Mouse (Mus musculus): ENCODE results near the gene Arl10. TPM values are rescaled to one million over a fixed set of nuclear protein-coding genes. Genes with fewer than 3 reads are reported as not detected.

The Arl10 gene
- polyA plus RNA-seq, 1 experiment = 6.0 TPM

DNA sequence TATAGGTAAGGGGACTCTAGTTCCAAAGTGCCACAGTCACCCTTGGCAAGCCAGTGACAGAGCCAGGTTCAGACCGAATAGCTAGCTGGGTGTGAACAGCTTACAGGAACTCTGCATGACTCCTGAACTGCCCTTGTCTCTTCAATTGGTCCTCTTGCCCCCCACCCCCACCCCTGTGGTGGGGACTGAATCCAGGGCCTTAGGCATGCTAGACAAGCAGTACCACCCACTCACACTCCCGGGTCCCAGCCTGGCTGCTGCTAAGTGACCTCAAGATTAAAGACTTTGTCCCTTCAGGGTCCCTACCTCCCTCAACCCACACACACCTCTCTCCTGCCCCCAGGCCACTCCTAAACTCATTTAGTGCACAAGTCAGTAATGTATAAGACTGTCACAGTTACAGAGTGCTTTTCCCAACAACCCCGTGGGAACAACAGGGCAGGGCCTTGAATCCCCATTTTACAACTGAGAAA lies 27.9 kb downstream of the Arl10 start:
- TF ChIP-seq CTCF (IDR thresholded peaks at IDR 0.05; ENCODE audit: control insufficient read depth, insufficient read depth, low read length) = no peak
- no peak for TF ChIP-seq POLR2A (IDR thresholded peaks at IDR 0.05; ENCODE audit: borderline replicate concordance, control insufficient read depth, low read depth, low read length)
- WGBS = 85% methylated on average over 3 of the region's 3 CpGs
- Histone ChIP-seq H3K4me3 (replicated peaks; ENCODE audit: control insufficient read depth, low read depth, low read length) (no peak overlapping the region), H3K27ac (ENCODE audit: control insufficient read depth, insufficient read depth, low read depth, low read length, poor library complexity) (no peak overlapping the region), H3K4me1 (ENCODE audit: control insufficient read depth, insufficient read depth, low read length) (no peaks in the 10 kb centered on the region)

- Histone ChIP-seq H3K4me1 (ENCODE audit: control insufficient read depth, insufficient read depth, low read length) (no peaks in the 10 kb centered on the region), H3K27ac (ENCODE audit: control insufficient read depth, insufficient read depth, low read depth, low read length, poor library complexity) (no peak overlapping the region), H3K4me3 (replicated peaks; ENCODE audit: control insufficient read depth, low read depth, low read length) (no peak overlapping the region)
- TF ChIP-seq CTCF (IDR thresholded peaks at IDR 0.05; ENCODE audit: control insufficient read depth, insufficient read depth, low read length) = no peak
- TF ChIP-seq POLR2A (IDR thresholded peaks at IDR 0.05; ENCODE audit: borderline replicate concordance, control insufficient read depth, low read depth, low read length) = no peak
These were observed 28.7 kb downstream of the Arl10 start for GRCm38 (mm10) chr13:54603501-54603900.

DNA sequence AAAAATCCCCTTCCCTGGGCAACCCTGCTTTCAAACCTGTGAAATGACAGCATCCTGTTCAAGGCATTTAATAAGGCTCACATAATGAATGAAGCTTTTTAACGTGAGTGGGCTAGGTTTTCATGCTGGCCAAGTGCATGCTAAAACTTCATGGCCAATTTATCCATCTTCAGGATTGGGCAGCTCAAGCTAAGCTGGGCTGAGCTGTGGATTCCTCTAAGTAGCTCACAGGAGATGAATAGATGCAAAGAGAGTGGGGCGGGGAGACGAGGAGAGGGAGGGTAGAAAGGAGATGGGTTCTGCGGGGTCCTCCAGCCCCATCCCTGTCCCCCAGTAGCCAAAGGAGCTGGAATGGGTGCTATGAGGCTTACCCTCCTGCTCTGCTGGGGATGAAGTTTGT lies 29.4 kb downstream of the Arl10 start:
- H3K27ac ChIP-seq (ENCODE audit: control insufficient read depth, insufficient read depth, low read depth, low read length, poor library complexity) = no peak overlapping the region
- WGBS = 90% methylated on average over 4 of the region's 4 CpGs
- no peak overlapping the region for H3K4me3 ChIP-seq (replicated peaks; ENCODE audit: control insufficient read depth, low read depth, low read length)
- H3K4me1 ChIP-seq (ENCODE audit: control insufficient read depth, insufficient read depth, low read length) = no peaks in the 10 kb centered on the region
- no peak for TF ChIP-seq CTCF (IDR thresholded peaks at IDR 0.05; ENCODE audit: control insufficient read depth, insufficient read depth, low read length)
- TF ChIP-seq POLR2A (IDR thresholded peaks at IDR 0.05; ENCODE audit: borderline replicate concordance, control insufficient read depth, low read depth, low read length) = no peak

GRCm38 (mm10) chr13:54605426-54605825 lies 30.6 kb downstream of the Arl10 start:
- H3K27ac ChIP-seq (ENCODE audit: control insufficient read depth, insufficient read depth, low read depth, low read length, poor library complexity) = no peak overlapping the region
- no peak for TF ChIP-seq POLR2A (IDR thresholded peaks at IDR 0.05; ENCODE audit: borderline replicate concordance, control insufficient read depth, low read depth, low read length)
- no peaks in the 10 kb centered on the region for H3K4me1 ChIP-seq (ENCODE audit: control insufficient read depth, insufficient read depth, low read length)
- WGBS = 79% methylated on average over 5 of the region's 5 CpGs
- no peak overlapping the region for H3K4me3 ChIP-seq (replicated peaks; ENCODE audit: control insufficient read depth, low read depth, low read length)

DNA sequence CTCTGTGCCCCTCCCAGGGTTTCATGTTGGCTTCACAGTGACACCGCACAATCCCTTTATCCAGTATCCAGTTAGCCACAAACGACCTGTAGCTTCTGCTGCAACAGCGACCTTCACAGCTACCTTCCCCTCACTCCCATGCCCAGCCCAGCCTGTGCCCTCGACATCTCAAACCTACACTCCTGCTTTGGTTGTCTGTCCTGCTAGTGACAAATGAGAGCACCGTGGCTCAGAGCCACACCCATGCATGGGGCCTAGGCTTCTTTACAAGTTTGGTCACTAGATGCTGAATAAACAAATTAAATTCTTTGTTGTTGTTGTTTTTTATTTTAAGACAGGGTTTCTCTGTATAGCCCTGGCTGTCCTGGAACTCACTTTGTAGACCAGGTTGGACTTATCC lies 32.4 kb downstream of the Arl10 start:
- H3K4me1 ChIP-seq (ENCODE audit: control insufficient read depth, insufficient read depth, low read length) = no peaks in the 10 kb centered on the region
- H3K27ac ChIP-seq (ENCODE audit: control insufficient read depth, insufficient read depth, low read depth, low read length, poor library complexity) = no peak overlapping the region
- WGBS = 80% methylated on average over 5 of the region's 5 CpGs
- no peak overlapping the region for H3K4me3 ChIP-seq (replicated peaks; ENCODE audit: control insufficient read depth, low read depth, low read length)
- no peak for TF ChIP-seq CTCF (IDR thresholded peaks at IDR 0.05; ENCODE audit: control insufficient read depth, insufficient read depth, low read length)
- no peak for TF ChIP-seq POLR2A (IDR thresholded peaks at IDR 0.05; ENCODE audit: borderline replicate concordance, control insufficient read depth, low read depth, low read length)

- H3K27ac ChIP-seq (ENCODE audit: control insufficient read depth, insufficient read depth, low read depth, low read length, poor library complexity) = no peak overlapping the region
- WGBS = 76% methylated on average over 3 of the region's 3 CpGs
These were observed 33.2 kb downstream of the Arl10 start for GRCm38 (mm10) chr13:54608002-54608401.

GRCm38 (mm10) chr13:54608666-54609065 lies 33.9 kb downstream of the Arl10 start:
- Histone ChIP-seq H3K4me3 (replicated peaks; ENCODE audit: control insufficient read depth, low read depth, low read length) (no peak overlapping the region), H3K27ac (ENCODE audit: control insufficient read depth, insufficient read depth, low read depth, low read length, poor library complexity) (no peak overlapping the region), H3K4me1 (ENCODE audit: control insufficient read depth, insufficient read depth, low read length) (no peaks in the 10 kb centered on the region)
- TF ChIP-seq POLR2A (IDR thresholded peaks at IDR 0.05; ENCODE audit: borderline replicate concordance, control insufficient read depth, low read depth, low read length) (no peak), CTCF (IDR thresholded peaks at IDR 0.05; ENCODE audit: control insufficient read depth, insufficient read depth, low read length) (no peak)
- WGBS = 86% methylated on average over 8 of the region's 8 CpGs

More at GRCm38 (mm10) chr13:54608002-54608401, 33.2 kb downstream of the Arl10 start:
- no peak overlapping the region for H3K4me3 ChIP-seq (replicated peaks; ENCODE audit: control insufficient read depth, low read depth, low read length)
- H3K4me1 ChIP-seq (ENCODE audit: control insufficient read depth, insufficient read depth, low read length) = no peaks in the 10 kb centered on the region
- TF ChIP-seq CTCF (IDR thresholded peaks at IDR 0.05; ENCODE audit: control insufficient read depth, insufficient read depth, low read length) (no peak), POLR2A (IDR thresholded peaks at IDR 0.05; ENCODE audit: borderline replicate concordance, control insufficient read depth, low read depth, low read length) (no peak)

- no peak overlapping the region for H3K4me3 ChIP-seq (replicated peaks; ENCODE audit: control insufficient read depth, low read depth, low read length)
- H3K27ac ChIP-seq (ENCODE audit: control insufficient read depth, insufficient read depth, low read depth, low read length, poor library complexity) = no peak overlapping the region
- 70% methylated on average over 1 of the region's 1 CpGs for WGBS
- no peak for TF ChIP-seq POLR2A (IDR thresholded peaks at IDR 0.05; ENCODE audit: borderline replicate concordance, control insufficient read depth, low read depth, low read length)
- TF ChIP-seq CTCF (IDR thresholded peaks at IDR 0.05; ENCODE audit: control insufficient read depth, insufficient read depth, low read length) = no peak
- no peaks in the 10 kb centered on the region for H3K4me1 ChIP-seq (ENCODE audit: control insufficient read depth, insufficient read depth, low read length)
These were observed 34.5 kb downstream of the Arl10 start for GRCm38 (mm10) chr13:54609301-54609700.

DNA sequence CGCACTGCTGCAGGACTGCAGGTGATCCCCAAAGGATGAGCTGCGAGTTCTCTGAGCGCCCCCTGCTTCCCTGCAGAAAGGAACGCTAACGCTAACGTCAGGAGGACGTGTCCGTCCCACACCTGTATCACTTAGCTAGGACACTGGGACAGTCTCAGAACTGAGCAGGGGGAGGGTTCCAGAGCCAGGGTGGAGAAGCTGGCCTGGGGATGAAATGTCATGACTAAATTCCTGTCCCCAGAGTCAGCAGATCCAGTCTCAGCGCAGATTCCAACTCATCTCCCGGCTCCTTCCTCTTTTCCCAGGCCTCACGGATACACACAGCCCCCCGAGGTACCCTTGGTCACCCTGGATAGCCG lies 35.8 kb downstream of the Arl10 start:
- Histone ChIP-seq H3K4me3 (replicated peaks; ENCODE audit: control insufficient read depth, low read depth, low read length) (peak overlapping the region; percentile 79), H3K4me1 (ENCODE audit: control insufficient read depth, insufficient read depth, low read length) (no peaks in the 10 kb centered on the region), H3K27ac (ENCODE audit: control insufficient read depth, insufficient read depth, low read depth, low read length, poor library complexity) (peak overlapping the region; percentile 48)
- 18% methylated on average over 13 of the region's 13 CpGs for WGBS
- TF ChIP-seq CTCF (IDR thresholded peaks at IDR 0.05; ENCODE audit: control insufficient read depth, insufficient read depth, low read length) = no peak
- TF ChIP-seq POLR2A (IDR thresholded peaks at IDR 0.05; ENCODE audit: borderline replicate concordance, control insufficient read depth, low read depth, low read length) = no peak

Data from bone marrow, adult 2 months (tissue).